Mouse (Mus musculus): ENCODE measurements at regions not wholly inside any gene's neighbourhood (a gene's known extent, or its start where the extent isn't known, plus 50 kb on each side); places are given as distances from the start of the nearest gene placed in this dataset.

GRCm38 (mm10) chr14:31933841-31934271, 94.9 kb upstream of the Galnt15 start:
- ATAC-seq (ENCODE audit: low FRiP score, low read depth) = peak; percentile 81
- H3K27ac ChIP-seq (replicated peaks; ENCODE audit: low read depth, low read length) = peak overlapping the region; percentile 5; the same call in 1 of the 2 replicates
- H3K4me3 ChIP-seq (replicated peaks; ENCODE audit: low read length) = peak overlapping the region; percentile 35
- H3K9ac ChIP-seq (ENCODE audit: low read depth, low read length, severe bottlenecking) = peak overlapping the region; percentile 53
- peaks cover 27% of the 10 kb centered on the region for H3K4me1 ChIP-seq (ENCODE audit: control insufficient read depth, insufficient read depth, low read length)
- no peaks in the 10 kb centered on the region for H3K36me3 ChIP-seq (ENCODE audit: control insufficient read depth, insufficient read depth, low read length)
- peak overlapping the region; percentile 71 for H3K4me2 ChIP-seq (replicated peaks; ENCODE audit: low read depth, low read length, severe bottlenecking)
- no peaks in the 10 kb centered on the region for H3K9me3 ChIP-seq (ENCODE audit: control insufficient read depth, low read length)
- peak; percentile 30; the same call in 1 of the 2 replicates for TF ChIP-seq POLR2A (IDR thresholded peaks at IDR 0.05; ENCODE audit: borderline replicate concordance, extremely low read depth, insufficient read depth, insufficient read length)
- H3K27me3 ChIP-seq (ENCODE audit: control insufficient read depth, insufficient read depth, low read length) = no peaks in the 10 kb centered on the region
- DNase-seq (ENCODE audit: low spot score) = peak; percentile 58
- WGBS = 1% methylated on average over 11 of the region's 13 CpGs

GRCm38 (mm10) chr14:31934321-31934720, 94.5 kb upstream of the Galnt15 start:
- peak; percentile 21 for ATAC-seq (ENCODE audit: low FRiP score, low read depth)

DNA sequence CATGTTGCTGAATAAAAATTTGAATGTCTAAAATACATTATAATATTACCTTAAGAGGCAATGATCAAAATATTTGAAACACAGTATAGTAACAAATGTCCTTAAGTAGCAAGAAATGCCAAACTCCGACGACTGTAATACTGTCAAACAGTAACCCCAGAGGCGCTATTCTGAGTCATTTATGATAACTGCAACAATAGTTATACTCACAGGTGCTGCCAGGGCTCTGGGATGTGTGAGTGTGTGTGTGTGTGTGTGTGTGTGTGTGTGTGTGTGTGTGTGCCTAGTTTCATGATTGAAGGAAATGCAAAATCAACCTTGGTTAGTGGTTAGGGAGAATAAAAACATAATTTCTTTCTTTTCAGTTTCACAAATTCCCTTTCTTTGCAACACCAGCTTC, 94.0 kb upstream of the Galnt15 start:
- TF ChIP-seq POLR2A (IDR thresholded peaks at IDR 0.05; ENCODE audit: borderline replicate concordance, extremely low read depth, insufficient read depth, insufficient read length) = no peak
- Histone ChIP-seq H3K27ac (replicated peaks; ENCODE audit: low read depth, low read length) (no peak overlapping the region), H3K36me3 (ENCODE audit: control insufficient read depth, insufficient read depth, low read length) (no peaks in the 10 kb centered on the region), H3K4me2 (replicated peaks; ENCODE audit: low read depth, low read length, severe bottlenecking) (peak overlapping the region; percentile 71), H3K27me3 (ENCODE audit: control insufficient read depth, insufficient read depth, low read length) (no peaks in the 10 kb centered on the region), H3K4me3 (replicated peaks; ENCODE audit: low read length) (peak overlapping the region; percentile 35), H3K9ac (ENCODE audit: low read depth, low read length, severe bottlenecking) (peak overlapping the region; percentile 53; the same call in 1 of the 2 replicates), H3K4me1 (ENCODE audit: control insufficient read depth, insufficient read depth, low read length) (peaks cover 27% of the 10 kb centered on the region), H3K9me3 (ENCODE audit: control insufficient read depth, low read length) (no peaks in the 10 kb centered on the region)
- 14% methylated on average over 3 of the region's 3 CpGs for WGBS
- no peak for ATAC-seq (ENCODE audit: low FRiP score, low read depth)
- DNase-seq (ENCODE audit: low spot score) = peak; percentile 7

More at GRCm38 (mm10) chr14:31934321-31934720, 94.5 kb upstream of the Galnt15 start:
- 3% methylated on average over 5 of the region's 6 CpGs for WGBS
- Histone ChIP-seq H3K4me2 (replicated peaks; ENCODE audit: low read depth, low read length, severe bottlenecking) (peak overlapping the region; percentile 71), H3K36me3 (ENCODE audit: control insufficient read depth, insufficient read depth, low read length) (no peaks in the 10 kb centered on the region), H3K27me3 (ENCODE audit: control insufficient read depth, insufficient read depth, low read length) (no peaks in the 10 kb centered on the region), H3K9ac (ENCODE audit: low read depth, low read length, severe bottlenecking) (peak overlapping the region; percentile 53), H3K4me3 (replicated peaks; ENCODE audit: low read length) (peak overlapping the region; percentile 35), H3K9me3 (ENCODE audit: control insufficient read depth, low read length) (no peaks in the 10 kb centered on the region), H3K4me1 (ENCODE audit: control insufficient read depth, insufficient read depth, low read length) (peaks cover 27% of the 10 kb centered on the region), H3K27ac (replicated peaks; ENCODE audit: low read depth, low read length) (no peak overlapping the region)
- peak; percentile 16 for DNase-seq (ENCODE audit: low spot score)
- no peak for TF ChIP-seq POLR2A (IDR thresholded peaks at IDR 0.05; ENCODE audit: borderline replicate concordance, extremely low read depth, insufficient read depth, insufficient read length)

GRCm38 (mm10) chr14:31935411-31935810, 93.4 kb upstream of the Galnt15 start:
- Histone ChIP-seq H3K4me1 (ENCODE audit: control insufficient read depth, insufficient read depth, low read length) (peaks cover 21% of the 10 kb centered on the region), H3K27ac (replicated peaks; ENCODE audit: low read depth, low read length) (no peak overlapping the region), H3K27me3 (ENCODE audit: control insufficient read depth, insufficient read depth, low read length) (no peaks in the 10 kb centered on the region), H3K9me3 (ENCODE audit: control insufficient read depth, low read length) (no peaks in the 10 kb centered on the region), H3K36me3 (ENCODE audit: control insufficient read depth, insufficient read depth, low read length) (no peaks in the 10 kb centered on the region), H3K4me3 (replicated peaks; ENCODE audit: low read length) (no peak overlapping the region), H3K9ac (ENCODE audit: low read depth, low read length, severe bottlenecking) (no peak overlapping the region), H3K4me2 (replicated peaks; ENCODE audit: low read depth, low read length, severe bottlenecking) (no peak overlapping the region)
- no peak for ATAC-seq (ENCODE audit: low FRiP score, low read depth)
- WGBS = 51% methylated on average over 3 of the region's 3 CpGs
- DNase-seq (ENCODE audit: low spot score) = no peak
- no peak for TF ChIP-seq POLR2A (IDR thresholded peaks at IDR 0.05; ENCODE audit: borderline replicate concordance, extremely low read depth, insufficient read depth, insufficient read length)

GRCm38 (mm10) chr14:31936581-31936980, 92.2 kb upstream of the Galnt15 start:
- Histone ChIP-seq H3K36me3 (ENCODE audit: control insufficient read depth, insufficient read depth, low read length) (no peaks in the 10 kb centered on the region), H3K9me3 (ENCODE audit: control insufficient read depth, low read length) (no peaks in the 10 kb centered on the region), H3K4me1 (ENCODE audit: control insufficient read depth, insufficient read depth, low read length) (peaks cover 11% of the 10 kb centered on the region), H3K4me3 (replicated peaks; ENCODE audit: low read length) (no peak overlapping the region), H3K4me2 (replicated peaks; ENCODE audit: low read depth, low read length, severe bottlenecking) (no peak overlapping the region), H3K27me3 (ENCODE audit: control insufficient read depth, insufficient read depth, low read length) (no peaks in the 10 kb centered on the region), H3K9ac (ENCODE audit: low read depth, low read length, severe bottlenecking) (no peak overlapping the region), H3K27ac (replicated peaks; ENCODE audit: low read depth, low read length) (no peak overlapping the region)
- TF ChIP-seq POLR2A (IDR thresholded peaks at IDR 0.05; ENCODE audit: borderline replicate concordance, extremely low read depth, insufficient read depth, insufficient read length) = no peak
- DNase-seq (ENCODE audit: low spot score) = no peak
- WGBS = 86% methylated on average over 3 of the region's 3 CpGs
- no peak for ATAC-seq (ENCODE audit: low FRiP score, low read depth)

DNA sequence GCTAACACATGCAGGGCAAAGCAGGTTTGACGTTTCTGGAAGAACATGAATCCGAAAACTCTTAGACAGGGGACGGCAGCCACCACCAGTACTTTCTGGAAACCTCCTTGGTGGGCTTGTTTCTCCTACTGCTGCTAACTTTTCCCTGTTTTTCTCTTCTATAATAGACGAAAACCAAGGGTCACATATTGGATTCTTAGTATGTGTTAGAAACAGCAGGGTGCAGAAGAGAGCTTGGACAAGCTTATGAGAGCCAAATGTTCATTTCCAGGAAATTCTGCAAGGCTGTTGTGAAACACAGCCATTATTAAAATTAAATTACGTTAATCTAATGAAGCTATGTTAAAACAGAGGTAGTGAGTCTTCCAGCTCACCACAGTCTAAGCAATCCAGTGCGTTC, 87.9 kb upstream of the Galnt15 start:
- H3K9me3 ChIP-seq (ENCODE audit: control insufficient read depth, low read length) = no peaks in the 10 kb centered on the region
- H3K4me3 ChIP-seq (replicated peaks; ENCODE audit: low read length) = no peak overlapping the region
- 78% methylated on average over 6 of the region's 6 CpGs for WGBS
- no peak for DNase-seq (ENCODE audit: low spot score)
- H3K9ac ChIP-seq (ENCODE audit: low read depth, low read length, severe bottlenecking) = no peak overlapping the region
- no peaks in the 10 kb centered on the region for H3K27me3 ChIP-seq (ENCODE audit: control insufficient read depth, insufficient read depth, low read length)
- no peak overlapping the region for H3K27ac ChIP-seq (replicated peaks; ENCODE audit: low read depth, low read length)
- no peaks in the 10 kb centered on the region for H3K4me1 ChIP-seq (ENCODE audit: control insufficient read depth, insufficient read depth, low read length)
- H3K36me3 ChIP-seq (ENCODE audit: control insufficient read depth, insufficient read depth, low read length) = no peaks in the 10 kb centered on the region
- no peak overlapping the region for H3K4me2 ChIP-seq (replicated peaks; ENCODE audit: low read depth, low read length, severe bottlenecking)
- no peak for ATAC-seq (ENCODE audit: low FRiP score, low read depth)
- no peak for TF ChIP-seq POLR2A (IDR thresholded peaks at IDR 0.05; ENCODE audit: borderline replicate concordance, extremely low read depth, insufficient read depth, insufficient read length)
